In genomic region chr3:122275111-122275510, GRCm38 (mm10) we compare ENCODE assay signal across 9 mouse cellular contexts. TPM values are rescaled to one million over a fixed set of nuclear protein-coding genes. Genes with fewer than 3 reads are reported as not detected.
DNase-seq lines count a peak whose midpoint lies in the region; ATAC-seq and TF ChIP-seq lines count a peak whose summit lies in the region.
"Had no signal": no experiment of that assay in that cellular context is flagged by ENCODE, and none has a peak within 500 bp of the region (broad histone marks: within the 10 kb centered on the region; RNA-seq: fewer than 3 reads in every experiment).

No protein-coding gene starts in this region.

- peaks cover 6% of the 10 kb centered on the region; the same call in 1 of the 2 replicates for H3K4me1 ChIP-seq in cerebellum, adult 2 months (ENCODE audit: control insufficient read depth, insufficient read depth, low read length)
- H3K4me1 ChIP-seq in testis, adult 2 months (ENCODE audit: control insufficient read depth, insufficient read depth, low read length) = peaks cover 2% of the 10 kb centered on the region; the same call in 1 of the 2 replicates
- peaks cover 51% of the 10 kb centered on the region for H3K4me1 ChIP-seq in liver, embryonic 15.5 days (replicated peaks)

- no peaks in the 10 kb centered on the region; the same call in none of the 2 replicates for H3K36me3 ChIP-seq in testis, adult 2 months (ENCODE audit: control insufficient read depth, insufficient read depth, low read length)
- peaks cover 52% of the 10 kb centered on the region for H3K36me3 ChIP-seq in liver, embryonic 15.5 days (replicated peaks)

- no peaks in the 10 kb centered on the region for H3K27me3 ChIP-seq in cerebellum, adult 2 months (ENCODE audit: control insufficient read depth, insufficient read depth, low read length)
- no peaks in the 10 kb centered on the region for H3K27me3 ChIP-seq in testis, adult 2 months (ENCODE audit: control insufficient read depth, insufficient read depth, low read length)
- H3K27me3 ChIP-seq in liver, embryonic 15.5 days = no peaks in the 10 kb centered on the region

- ATAC-seq in liver, embryonic 15.5 days (ENCODE audit: insufficient read depth) = no peak
- ATAC-seq in erythroid progenitor cell, adult 5-6 weeks (replicated peaks; ENCODE audit: low FRiP score, poor library complexity, severe bottlenecking) = no peak

- H3K9ac ChIP-seq in liver, embryonic 15.5 days = peak overlapping the region; percentile 96; the same call in 1 of the 2 replicates

- TF ChIP-seq CTCF in cerebellum, adult 2 months (IDR thresholded peaks at IDR 0.05; ENCODE audit: borderline replicate concordance, insufficient read depth, low read depth, low read length) = no peak
- TF ChIP-seq CTCF in testis, adult 2 months (IDR thresholded peaks at IDR 0.05; ENCODE audit: control insufficient read depth, insufficient read depth, insufficient replicate concordance, low read depth, low read length) = no peak

- no peak for TF ChIP-seq POLR2A in cerebellum, adult 2 months (IDR thresholded peaks at IDR 0.05; ENCODE audit: borderline replicate concordance, insufficient read depth, low read length)
- no peak for TF ChIP-seq POLR2A in testis, adult 2 months (IDR thresholded peaks at IDR 0.05; ENCODE audit: control insufficient read depth, low read depth, low read length)

- peak overlapping the region; percentile 36 for H3K4me3 ChIP-seq in cerebellum, adult 2 months (replicated peaks; ENCODE audit: insufficient read depth, low read depth, low read length)
- peak overlapping the region; percentile 62 for H3K4me3 ChIP-seq in testis, adult 2 months (ENCODE audit: control insufficient read depth, low read depth, low read length)
- H3K4me3 ChIP-seq in liver, embryonic 15.5 days (replicated peaks) = peak overlapping the region; percentile 96

- 60% methylated on average over 10 of the region's 10 CpGs for WGBS in cerebellum, adult 2 months
- WGBS in liver, embryonic 15.5 days (ENCODE audit: insufficient replicate concordance) = 76% methylated on average over 10 of the region's 10 CpGs

- no peak overlapping the region for H3K27ac ChIP-seq in cerebellum, adult 2 months (ENCODE audit: insufficient read depth, low read length)
- no peak overlapping the region for H3K27ac ChIP-seq in testis, adult 2 months (ENCODE audit: control insufficient read depth, insufficient read depth, low read depth, low read length)
- 0 out of 2 replicates have a peak overlapping the region, but pooled peaks have one; percentile 76 for H3K27ac ChIP-seq in liver, embryonic 15.5 days (replicated peaks)

- H3K4me2 ChIP-seq in liver, embryonic 15.5 days = peak overlapping the region; percentile 82

- no peaks in the 10 kb centered on the region for H3K9me3 ChIP-seq in liver, embryonic 15.5 days (replicated peaks)

- DNase-seq in cerebellum, adult 2 months = no peak
- DNase-seq in cerebellum, adult 18-20 months = no peak
- no peak for DNase-seq in testis, postnatal 14 days (ENCODE audit: low spot score)
- no peak for DNase-seq in thymus, postnatal 4 days
- no peak for DNase-seq in cerebellum, postnatal 10 days
- DNase-seq: kidney, adult 11 months had no signal

RNA-seq across cellular contexts. Expression of gene Dnttip2, which starts 0.9 kb away (rescaled TPM):
- 24.2 and 24.3 TPM in 2 replicates for polyA plus RNA-seq in cerebellum, adult 2 months (2012; rRNA removed)
- polyA plus RNA-seq in testis, adult 2 months (2012; rRNA removed) = 13.1 and 14.2 TPM in 2 replicates
- polyA plus RNA-seq in liver, embryonic 15.5 days (2015; fragmentation: Nextera tagmentation; extraction: Ambion mirVana) = 25.6 and 29.8 TPM in 2 replicates
- total RNA-seq in erythroid progenitor cell, adult 5-6 weeks (2015; ENCODE audit: low replicate concordance) = 58.7 and 68.3 TPM in 2 replicates
- 23.7 and 31.9 TPM in 2 replicates for total RNA-seq in erythroid progenitor cell, adult 5-6 weeks (2017; ENCODE audit: low replicate concordance)

RNA-seq across cellular contexts. Expression of gene Bcar3, which starts 18.8 kb away (rescaled TPM):
- 17.2 and 19.5 TPM in 2 replicates for polyA plus RNA-seq in cerebellum, adult 2 months (2012; rRNA removed)
- polyA plus RNA-seq in testis, adult 2 months (2012; rRNA removed) = 11.2 and 12.5 TPM in 2 replicates
- 5.2 and 6.1 TPM in 2 replicates for polyA plus RNA-seq in liver, embryonic 15.5 days (2015; fragmentation: Nextera tagmentation; extraction: Ambion mirVana)
- total RNA-seq in erythroid progenitor cell, adult 5-6 weeks (2015; ENCODE audit: low replicate concordance) = 0.72 TPM in 1 of 2 replicates, not detected in the other
- total RNA-seq in erythroid progenitor cell, adult 5-6 weeks (2017; ENCODE audit: low replicate concordance) = 2.6 TPM in 1 of 2 replicates, not detected in the other

RNA-seq across cellular contexts. Expression of gene Gclm, which starts 29.8 kb away (rescaled TPM):
- polyA plus RNA-seq in cerebellum, adult 2 months (2012; rRNA removed) = 75.4 and 78.6 TPM in 2 replicates
- polyA plus RNA-seq in testis, adult 2 months (2012; rRNA removed) = 31.7 and 32.7 TPM in 2 replicates
- 427 and 441 TPM in 2 replicates for polyA plus RNA-seq in liver, embryonic 15.5 days (2015; fragmentation: Nextera tagmentation; extraction: Ambion mirVana)
- total RNA-seq in erythroid progenitor cell, adult 5-6 weeks (2015; ENCODE audit: low replicate concordance) = 337 and 399 TPM in 2 replicates
- total RNA-seq in erythroid progenitor cell, adult 5-6 weeks (2017; ENCODE audit: low replicate concordance) = 336 and 379 TPM in 2 replicates

Comparison
In these comparisons a context has a peak if more than half of its experiments do, and no peak if none do; other contexts are left out.
1. H3K4me3 ChIP-seq: peak in every context shown above with its lines; median percentile 96 in liver, embryonic 15.5 days; 62 in testis, adult 2 months; 36 in cerebellum, adult 2 months.